Mouse (Mus musculus) midbrain, embryonic 11.5 days (tissue): ENCODE data around the gene Prkag2. TPM values are rescaled to one million over a fixed set of nuclear protein-coding genes. Genes with fewer than 3 reads are reported as not detected.

Experiments used
- ATAC-seq: fragments of 200-750 bp; cut with Nextera tagmentation; 2 replicates; pipeline ENCODE4 v1.8.0; 2017; ENCODE audit warnings: moderate TSS enrichment, moderate library complexity; ENCODE audit not compliant: low FRiP score
- DNase-seq: peaks from one replicate; pipeline ENCODE4 v3.0.0; 2015; ENCODE audit warnings: low spot score; ENCODE audit errors: missing footprints
- H3K27ac ChIP-seq: fragments of 300-500 bp; sonication (generic); 2 replicates; pipeline ENCODE4 v1.5.1; 2014; ENCODE audit warnings: low read depth, low read length
- H3K27me3 ChIP-seq: fragments of 300-500 bp; sonication (generic); 2 replicates; pipeline ENCODE4 v1.6.1; 2014; ENCODE audit warnings: mild to moderate bottlenecking, low read length, moderate library complexity, mixed read lengths; ENCODE audit not compliant: control insufficient read depth, insufficient read depth
- H3K36me3 ChIP-seq: fragments of 300-500 bp; sonication (generic); 2 replicates; pipeline ENCODE4 v1.6.1; 2014; ENCODE audit warnings: mild to moderate bottlenecking, low read length, moderate library complexity, mixed read lengths; ENCODE audit not compliant: control insufficient read depth, insufficient read depth
- H3K4me1 ChIP-seq: fragments of 300-500 bp; sonication (generic); 2 replicates; pipeline ENCODE4 v1.6.1; 2014; ENCODE audit warnings: low read length; ENCODE audit not compliant: control insufficient read depth, insufficient read depth
- H3K4me2 ChIP-seq: fragments of 300-500 bp; sonication (generic); 2 replicates; pipeline ENCODE4 v1.6.1; 2014; ENCODE audit warnings: mild to moderate bottlenecking, moderate library complexity
- H3K4me3 ChIP-seq: fragments of 300-500 bp; sonication (generic); 2 replicates; pipeline ENCODE4 v1.5.1; 2014; ENCODE audit warnings: low read depth, low read length
- H3K9ac ChIP-seq: fragments of 300-500 bp; sonication (generic); 2 replicates; pipeline ENCODE4 v1.6.1; 2014; ENCODE audit warnings: low read length
- H3K9me3 ChIP-seq: fragments of 300-500 bp; sonication (generic); 2 replicates; pipeline ENCODE4 v1.6.1; 2016; ENCODE audit warnings: low read length; ENCODE audit not compliant: control insufficient read depth
- WGBS: fragments of 180-500 bp; shearing (Covaris S2); extraction: QIAGEN DNeasy Blood & Tissue Kit; methylation state at CpG from one replicate; pipeline ENCODE4 v1.1.7; 2014; 5-methylcytosine and 5-hydroxymethylcytosine counted together
- polyA plus RNA-seq: library from polyadenylated mRNA; unstranded; fragments of >200 nt; fragmentation: Nextera tagmentation; extraction: Ambion mirVana; gene quantifications from 2 replicates; pipeline ENCODE4 v1.2.1, GENCODE M21; 2014

Gene Prkag2
- polyA plus RNA-seq, 1 experiment from 2014 or later, result 59.8 TPM

DNA sequence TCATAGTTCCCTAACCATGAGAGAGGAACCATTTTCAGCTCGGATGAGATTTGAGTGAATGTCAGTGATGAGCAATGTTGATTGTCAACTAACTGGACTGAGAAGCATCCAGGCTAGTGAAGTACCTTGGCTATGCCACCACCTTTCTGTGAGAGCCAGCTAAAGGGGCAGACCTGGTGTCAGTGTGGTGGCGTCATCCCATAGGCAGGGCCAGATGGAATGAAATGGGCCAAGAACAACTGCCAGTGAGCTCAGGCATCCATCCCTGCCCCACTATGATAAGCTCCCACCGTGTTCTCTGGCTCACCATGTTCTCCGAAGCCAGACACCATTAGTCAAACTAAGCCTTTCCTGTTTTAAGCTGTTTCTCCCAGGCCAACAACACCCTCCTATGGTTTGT lies 183.9 kb downstream of the Prkag2 start:
- Histone ChIP-seq H3K27me3 (no peaks in the 10 kb centered on the region), H3K9me3 (no peaks in the 10 kb centered on the region), H3K4me2 (no peak overlapping the region), H3K9ac (no peak overlapping the region), H3K27ac (no peak overlapping the region), H3K36me3 (no peaks in the 10 kb centered on the region), H3K4me3 (no peak overlapping the region), H3K4me1 (no peaks in the 10 kb centered on the region)
- WGBS, result 88% methylated on average over 4 of the region's 4 CpGs
- no peak for ATAC-seq
- peak; percentile 73 for DNase-seq

DNA sequence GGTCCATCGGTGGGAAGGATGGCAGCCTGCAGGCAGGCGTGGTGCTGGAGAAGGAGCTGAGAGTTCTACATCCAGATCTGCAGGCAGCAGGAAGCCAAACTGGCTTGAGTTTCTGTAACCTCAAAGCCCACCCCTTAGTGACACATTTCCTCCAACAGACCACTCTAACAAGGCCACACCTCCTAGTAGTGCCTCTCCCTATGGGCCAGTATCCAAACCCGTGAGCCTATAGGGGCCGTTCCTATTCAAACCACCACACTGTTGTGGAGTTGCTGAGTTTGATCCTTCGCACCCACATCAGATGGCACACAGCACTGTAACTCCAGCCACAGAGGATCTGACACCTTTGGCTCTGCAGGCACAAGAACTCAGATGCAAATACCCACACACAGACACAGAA lies 185.3 kb downstream of the Prkag2 start:
- ATAC-seq, result no peak
- Histone ChIP-seq H3K9me3 (no peaks in the 10 kb centered on the region), H3K27ac (no peak overlapping the region), H3K36me3 (no peaks in the 10 kb centered on the region), H3K4me1 (no peaks in the 10 kb centered on the region), H3K9ac (no peak overlapping the region), H3K4me3 (no peak overlapping the region), H3K4me2 (no peak overlapping the region), H3K27me3 (no peaks in the 10 kb centered on the region; the same call in 1 of the 2 replicates)
- peak; percentile 59 for DNase-seq
- 76% methylated on average over 5 of the region's 5 CpGs for WGBS

DNA sequence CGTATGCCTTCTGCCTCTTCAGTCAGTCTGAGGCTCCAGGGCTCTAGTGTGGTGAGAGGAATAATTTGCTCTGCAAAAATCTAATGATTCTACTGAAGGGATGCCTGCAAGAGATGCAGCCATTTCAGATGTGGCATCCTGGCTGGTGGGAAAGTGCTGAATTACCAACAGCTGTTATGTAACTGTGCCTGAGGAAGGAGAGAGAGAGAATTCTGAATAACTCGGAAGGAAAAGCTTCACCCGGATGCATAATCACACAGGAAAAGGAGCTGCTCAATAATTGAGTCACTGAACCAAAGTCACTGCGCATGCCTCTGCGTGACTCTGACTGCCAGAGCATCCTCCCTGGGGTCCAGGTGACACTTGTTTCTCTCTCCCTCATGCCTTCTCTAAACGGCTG lies 186.8 kb downstream of the Prkag2 start:
- WGBS, result 84% methylated on average over 6 of the region's 6 CpGs
- no peaks in the 10 kb centered on the region; the same call in 1 of the 2 replicates for H3K27me3 ChIP-seq
- no peaks in the 10 kb centered on the region for H3K4me1 ChIP-seq
- no peaks in the 10 kb centered on the region for H3K9me3 ChIP-seq
- H3K4me2 ChIP-seq, result no peak overlapping the region
- no peak overlapping the region for H3K4me3 ChIP-seq
- ATAC-seq (no peak), DNase-seq (no peak)
- no peak overlapping the region for H3K9ac ChIP-seq
- no peak overlapping the region for H3K27ac ChIP-seq
- no peaks in the 10 kb centered on the region for H3K36me3 ChIP-seq

DNA sequence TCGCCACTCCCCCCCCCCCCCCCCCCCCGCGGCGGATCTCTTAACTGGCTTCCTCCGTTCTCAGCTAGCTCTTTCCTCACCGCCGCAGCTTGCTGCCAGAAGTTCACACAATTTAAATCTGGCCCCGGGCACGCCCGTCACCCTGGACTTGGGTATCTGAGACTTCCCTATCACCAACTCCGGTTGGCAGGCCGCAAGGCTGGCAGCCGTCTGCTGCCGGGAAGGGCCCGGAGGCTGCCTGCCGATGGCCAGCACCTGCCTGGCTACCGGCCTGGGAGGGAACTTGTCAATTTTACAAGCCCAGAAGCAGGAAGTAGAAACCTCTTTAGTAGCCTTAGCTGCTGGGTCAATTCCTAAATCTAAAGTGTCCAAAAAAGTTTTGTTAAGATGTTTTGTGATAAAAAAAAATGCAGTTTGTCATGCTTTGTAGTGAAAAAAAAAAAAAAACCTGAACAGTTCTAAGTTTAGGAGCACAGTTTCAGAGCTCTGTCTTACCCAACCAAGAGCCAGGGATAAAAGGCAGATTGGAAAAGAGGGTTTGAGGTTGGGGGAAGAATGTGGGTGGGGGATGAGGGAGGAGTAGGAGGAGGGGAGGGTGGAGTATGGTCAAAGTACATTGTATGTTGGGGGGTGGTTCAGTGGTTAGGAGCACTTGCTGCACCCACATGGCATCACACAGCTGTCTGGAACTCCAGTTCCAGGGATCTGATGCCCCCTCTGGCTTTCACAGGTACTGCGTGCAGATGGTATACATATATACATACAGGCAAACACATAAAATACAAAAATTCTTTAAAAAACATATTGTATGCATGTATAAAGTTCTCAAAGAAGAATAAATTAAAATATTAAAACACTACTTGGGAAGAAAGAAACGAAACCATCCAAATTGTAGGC lies 191.4 kb downstream of the Prkag2 start:
- Histone ChIP-seq H3K4me1 (peaks cover 6% of the 10 kb centered on the region; the same call in 1 of the 2 replicates), H3K9me3 (no peaks in the 10 kb centered on the region), H3K27ac (peak overlapping the region; percentile 86), H3K4me3 (peak overlapping the region; percentile 82), H3K4me2 (peak overlapping the region; percentile 51), H3K9ac (peak overlapping the region; percentile 96), H3K27me3 (no peaks in the 10 kb centered on the region; the same call in 1 of the 2 replicates), H3K36me3 (no peaks in the 10 kb centered on the region)
- DNase-seq (peak; percentile 95), ATAC-seq (peak; percentile 9; the same call in 1 of the 2 replicates)
- 11% methylated on average over 17 of the region's 19 CpGs for WGBS

DNA sequence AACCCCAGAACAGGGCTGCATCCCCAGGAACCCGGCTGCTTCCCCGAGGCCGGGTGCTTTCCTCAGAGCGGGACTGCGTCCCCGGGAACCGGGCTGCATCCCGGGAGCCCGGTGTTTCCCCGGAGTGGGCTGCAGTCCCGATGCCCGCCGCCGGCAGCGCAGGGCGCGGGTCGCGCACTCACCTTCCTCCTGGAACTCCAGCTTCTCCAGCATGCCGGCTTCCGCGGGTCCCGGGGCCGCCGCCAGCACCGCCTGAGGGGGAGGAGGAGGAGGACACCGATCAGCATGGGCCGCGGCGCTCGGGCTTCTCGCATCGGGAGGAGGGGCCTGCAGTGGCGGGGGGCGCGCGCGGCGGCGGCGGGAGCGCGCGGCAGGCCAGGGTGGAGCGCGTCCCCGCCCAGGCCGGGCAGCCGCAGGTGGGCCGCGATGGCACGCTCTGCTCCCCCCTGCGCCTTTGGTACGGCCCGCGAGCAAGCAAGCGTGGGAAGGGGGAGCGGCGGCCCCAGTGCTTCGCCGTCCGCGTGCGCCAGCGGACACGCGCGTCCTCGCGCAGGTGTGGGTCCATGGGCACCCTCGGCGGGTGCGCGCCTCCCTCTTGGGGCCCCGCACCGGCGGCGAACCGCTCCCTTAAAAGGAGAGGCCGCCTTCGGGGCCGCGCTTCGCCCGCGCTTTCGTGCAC lies 192.2 kb downstream of the Prkag2 start:
- Histone ChIP-seq H3K4me3 (peak overlapping the region; percentile 82), H3K27ac (peak overlapping the region; percentile 86), H3K27me3 (no peaks in the 10 kb centered on the region; the same call in 1 of the 2 replicates), H3K9ac (peak overlapping the region; percentile 96), H3K4me2 (peak overlapping the region; percentile 51), H3K4me1 (peaks cover 6% of the 10 kb centered on the region; the same call in 1 of the 2 replicates), H3K9me3 (no peaks in the 10 kb centered on the region), H3K36me3 (no peaks in the 10 kb centered on the region)
- ATAC-seq, result peak; percentile 96
- WGBS, result under 1% methylated on average over 67 of the region's 87 CpGs
- peak; percentile 98 for DNase-seq

DNA sequence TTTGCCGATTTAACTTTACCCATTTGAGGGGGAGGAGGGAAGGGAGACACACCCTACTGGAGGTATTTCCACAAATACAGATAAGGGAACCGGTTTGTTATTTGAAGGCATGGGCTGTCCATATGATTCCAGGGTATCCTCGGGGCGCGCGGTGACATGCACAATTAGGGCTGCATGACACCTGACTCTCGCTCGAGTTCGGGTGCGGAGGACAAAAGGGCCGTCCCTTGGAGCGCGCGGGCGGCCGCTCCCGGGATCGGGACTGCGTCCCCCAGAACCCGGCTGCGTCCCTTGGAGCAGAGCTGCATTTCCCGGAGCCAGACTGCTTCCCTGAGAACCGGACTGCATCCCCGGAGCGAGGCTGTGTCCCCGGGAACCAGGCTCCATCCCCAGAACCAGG lies 192.7 kb downstream of the Prkag2 start:
- Histone ChIP-seq H3K9me3 (no peaks in the 10 kb centered on the region), H3K27ac (peak overlapping the region; percentile 86), H3K4me1 (peaks cover 6% of the 10 kb centered on the region; the same call in 1 of the 2 replicates), H3K36me3 (no peaks in the 10 kb centered on the region), H3K4me3 (peak overlapping the region; percentile 82), H3K9ac (peak overlapping the region; percentile 96), H3K4me2 (peak overlapping the region; percentile 51), H3K27me3 (no peaks in the 10 kb centered on the region; the same call in 1 of the 2 replicates)
- 0% methylated on average over 26 of the region's 26 CpGs for WGBS
- DNase-seq (no peak), ATAC-seq (peak; percentile 64)

DNA sequence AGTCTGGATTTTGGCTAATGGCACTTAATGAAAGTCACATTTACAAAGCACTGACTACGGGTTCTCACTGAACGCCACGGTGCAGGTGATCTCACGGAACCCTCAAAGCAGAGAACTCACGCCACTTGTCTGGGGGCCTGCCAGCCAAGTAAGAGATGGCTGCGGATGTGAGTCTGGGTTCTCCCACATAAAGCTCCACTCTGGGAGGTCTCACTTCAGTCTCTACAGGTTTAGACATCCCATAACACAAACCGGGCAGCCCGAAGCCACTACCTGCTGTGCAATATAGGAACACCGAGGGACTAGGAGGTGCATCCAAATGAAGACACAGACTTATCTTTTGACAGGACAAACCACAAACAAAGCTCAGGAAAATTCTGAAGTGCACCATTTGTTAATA lies 193.6 kb downstream of the Prkag2 start:
- no peak for ATAC-seq
- Histone ChIP-seq H3K4me3 (peak overlapping the region; percentile 82), H3K27ac (no peak overlapping the region), H3K9ac (peak overlapping the region; percentile 96; the same call in 1 of the 2 replicates), H3K4me2 (peak overlapping the region; percentile 51), H3K27me3 (no peaks in the 10 kb centered on the region; the same call in 1 of the 2 replicates), H3K36me3 (no peaks in the 10 kb centered on the region), H3K9me3 (no peaks in the 10 kb centered on the region), H3K4me1 (peaks cover 6% of the 10 kb centered on the region; the same call in 1 of the 2 replicates)
- peak; percentile 81 for DNase-seq
- 63% methylated on average over 9 of the region's 9 CpGs for WGBS

DNA sequence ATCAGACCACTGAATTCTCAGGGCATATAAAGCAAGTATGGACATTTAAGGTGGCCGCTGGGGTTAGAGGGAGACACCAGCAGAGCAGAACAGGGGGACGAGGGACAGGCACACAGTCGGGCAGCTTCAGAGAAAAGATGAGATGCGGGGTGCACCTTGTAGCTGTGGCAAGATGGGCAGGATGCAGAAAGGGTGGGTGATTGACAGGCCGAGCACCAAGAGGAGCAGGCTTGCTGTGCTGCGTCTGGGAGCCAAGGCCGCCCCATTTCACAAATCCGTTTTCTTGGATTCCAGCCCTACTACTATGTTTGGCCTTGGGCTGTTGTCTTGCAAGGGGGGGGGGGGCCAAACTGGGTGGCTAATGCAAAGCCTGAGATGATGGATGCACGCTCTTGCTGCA lies 195.5 kb downstream of the Prkag2 start:
- ATAC-seq (no peak), DNase-seq (peak; percentile 51)
- no peak overlapping the region for H3K4me2 ChIP-seq
- WGBS, result 93% methylated on average over 9 of the region's 9 CpGs
- no peak overlapping the region for H3K9ac ChIP-seq
- no peaks in the 10 kb centered on the region; the same call in 1 of the 2 replicates for H3K36me3 ChIP-seq
- H3K4me3 ChIP-seq, result no peak overlapping the region
- H3K4me1 ChIP-seq, result peaks cover 6% of the 10 kb centered on the region; the same call in 1 of the 2 replicates
- H3K27ac ChIP-seq, result no peak overlapping the region
- no peaks in the 10 kb centered on the region for H3K9me3 ChIP-seq
- H3K27me3 ChIP-seq, result no peaks in the 10 kb centered on the region
